In the genomic region with DNA sequence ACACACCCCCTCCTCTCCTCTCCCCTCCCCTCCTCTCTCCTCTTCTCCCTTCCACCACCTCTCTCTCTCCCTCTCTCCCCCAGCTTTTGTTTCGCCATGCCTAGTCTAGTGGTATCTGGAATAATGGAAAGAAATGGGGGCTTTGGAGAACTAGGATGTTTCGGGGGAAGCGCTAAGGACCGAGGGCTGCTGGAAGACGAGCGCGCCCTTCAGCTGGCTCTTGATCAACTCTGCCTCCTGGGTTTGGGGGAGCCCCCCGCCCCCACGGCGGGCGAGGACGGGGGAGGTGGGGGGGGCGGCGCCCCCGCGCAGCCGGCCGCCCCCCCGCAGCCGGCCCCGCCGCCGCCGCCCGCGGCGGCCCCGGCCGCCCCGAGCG, we compare ENCODE assay signal across 8 mouse cellular contexts. TPM values are rescaled to one million over a fixed set of nuclear protein-coding genes. Genes with fewer than 3 reads are reported as not detected.
DNase-seq lines count a peak whose midpoint lies in the region; ATAC-seq and TF ChIP-seq lines count a peak whose summit lies in the region.

A gene (plus strand): TSS at position 97 of the 376 bp plus-strand sequence.

- TF ChIP-seq POLR2A in heart, adult 2 months (IDR thresholded peaks at IDR 0.05; ENCODE audit: insufficient read depth, low read depth, low read length): no peak
- no peak for TF ChIP-seq POLR2A in limb, embryonic 14.5 days (IDR thresholded peaks at IDR 0.05; ENCODE audit: borderline replicate concordance, extremely low read depth, insufficient read depth, insufficient read length)

- H3K27me3 ChIP-seq in heart, adult 2 months (ENCODE audit: control insufficient read depth, insufficient read depth, low read length): no peaks in the 10 kb centered on the region
- no peaks in the 10 kb centered on the region for H3K27me3 ChIP-seq in limb, embryonic 14.5 days (ENCODE audit: control insufficient read depth, insufficient read depth, low read length)

- H3K4me2 ChIP-seq in limb, embryonic 14.5 days (replicated peaks; ENCODE audit: low read depth, low read length, severe bottlenecking): peak within 1 kb of the TSS; percentile 62

- no peaks in the 10 kb centered on the region for H3K9me3 ChIP-seq in limb, embryonic 14.5 days (ENCODE audit: control insufficient read depth, low read length)

- ATAC-seq in limb, embryonic 14.5 days (ENCODE audit: low FRiP score, low read depth): no peak
- ATAC-seq in megakaryocyte progenitor cell, adult 5-6 weeks (replicated peaks; ENCODE audit: poor library complexity): no peak

- peak within 1 kb of the TSS; percentile 79 for H3K4me3 ChIP-seq in heart, adult 2 months
- H3K4me3 ChIP-seq in limb, embryonic 14.5 days (replicated peaks; ENCODE audit: low read length): peak within 1 kb of the TSS; percentile 96

- peak within 1 kb of the TSS; percentile 84 for H3K27ac ChIP-seq in heart, adult 2 months
- peak within 1 kb of the TSS; percentile 98 for H3K27ac ChIP-seq in limb, embryonic 14.5 days (replicated peaks; ENCODE audit: low read depth, low read length)

- H3K4me1 ChIP-seq in heart, adult 2 months (ENCODE audit: control insufficient read depth, insufficient read depth, low read length): peaks cover 3% of the 10 kb centered on the region; the same call in 1 of the 2 replicates
- peaks cover 54% of the 10 kb centered on the region for H3K4me1 ChIP-seq in limb, embryonic 14.5 days (ENCODE audit: control insufficient read depth, insufficient read depth, low read length)

- no peaks in the 10 kb centered on the region for H3K36me3 ChIP-seq in heart, adult 2 months (ENCODE audit: control insufficient read depth, insufficient read depth, low read length)
- H3K36me3 ChIP-seq in limb, embryonic 14.5 days (ENCODE audit: control insufficient read depth, insufficient read depth, low read length): peaks cover 31% of the 10 kb centered on the region

- WGBS in heart, adult 2 months: 5% methylated on average over 13 of the region's 31 CpGs
- whole genome bisulfite sequencing in limb, embryonic 14.5 days: 2% methylated on average over 12 of the region's 31 CpGs

- no peak for TF ChIP-seq CTCF in heart, adult 2 months (IDR thresholded peaks at IDR 0.05)

- TF ChIP-seq EP300 in heart, adult 2 months (IDR thresholded peaks at IDR 0.05; ENCODE audit: insufficient read depth, low read depth, low read length): no peak

- H3K79me2 ChIP-seq in heart, adult 2 months (replicated peaks; ENCODE audit: control insufficient read depth, insufficient read depth, low read length): no peaks in the 10 kb centered on the region

- intact Hi-C loops in heart, adult 2 months (cut with DNase I): no loop called here
- intact Hi-C loops in heart, postnatal 36 days (cut with DNase I): no loop called here

- no peak for DNase-seq in heart, adult 2 months
- no peak for DNase-seq in heart, postnatal 36 days
- peak; percentile 25 to 53 for DNase-seq in thymus, postnatal 36 days
- no peak for DNase-seq in thymus, postnatal 10 days (ENCODE audit: low spot score in 2 of 2)
- DNase-seq in limb, embryonic 14.5 days (ENCODE audit: low spot score): peak; percentile 54
- DNase-seq in ovary, postnatal 10 days (ENCODE audit: low spot score): no peak
- DNase-seq in ovary, adult 18-20 months (ENCODE audit: low spot score): no peak

- H3K9ac ChIP-seq in heart, adult 2 months (ENCODE audit: low read depth, low read length): peak within 1 kb of the TSS; percentile 82
- H3K9ac ChIP-seq in limb, embryonic 14.5 days (ENCODE audit: low read depth, low read length, severe bottlenecking): peak within 1 kb of the TSS; percentile 99

RNA-seq across cellular contexts. Expression of the gene that starts here (rescaled TPM):
- total RNA-seq in heart, adult 2 months (2021): under 1 TPM; 0.42 to 0.45 TPM
- polyA plus RNA-seq in heart, adult 2 months (2012; rRNA removed): 0.27 and 0.59 TPM in 2 replicates
- total RNA-seq in heart, postnatal 36 days (2021): under 1 TPM; 0.22 to 0.58 TPM
- 49.3 and 60.8 TPM in 2 replicates for polyA plus RNA-seq in limb, embryonic 14.5 days (2012; rRNA removed)
- 26.7 and 33.1 TPM in 2 replicates for polyA plus RNA-seq in limb, embryonic 14.5 days (2014; fragmentation: Nextera tagmentation; extraction: Ambion mirVana)
- 3.8 and 3.9 TPM in 2 replicates for total RNA-seq in megakaryocyte progenitor cell, adult 5-6 weeks (2015)
- 1.7 and 2.8 TPM in 2 replicates for total RNA-seq in megakaryocyte progenitor cell, adult 5-6 weeks (2017)

Comparison
In these comparisons a context has a peak if more than half of its experiments do, and no peak if none do; other contexts are left out.
1. RNA of the gene that starts here (polyA plus RNA-seq): 26.7 to 60.8 TPM in limb, embryonic 14.5 days; 0.27 to 0.59 TPM in heart, adult 2 months; every median in the first group is over 10 times any median in the second.
2. DNase-seq: peak in thymus, postnatal 36 days (2 of 2) and limb, embryonic 14.5 days (single experiment); none in heart, adult 2 months (0 of 2), heart, postnatal 36 days (0 of 2), thymus, postnatal 10 days (0 of 2), ovary, postnatal 10 days (single experiment) and ovary, adult 18-20 months (single experiment).